Mouse (Mus musculus) heart, postnatal 36 days (tissue): Measurements from ENCODE around the gene Gps2. TPM values are rescaled to one million over a fixed set of nuclear protein-coding genes. Genes with fewer than 3 reads are reported as not detected.
"Not testable (repeated sequence)": the region's sequence is repeated elsewhere in the genome, so short reads cannot be mapped to it uniquely, and the experiment has no call there.

Experiments
- DNase-seq, 2 experiments: peaks; one replicate each; pipeline ENCODE4 v3.0.0; 2021 to 2022
- intact Hi-C: fragments of 180-260 bp; cut with DNase I; formaldehyde crosslinking; loops from one replicate; pipeline ENCODE4 v1.15.1; 2025
- microRNA-seq, 2 experiments: library from miRNA; unstranded; fragments of <30 nt; microRNA quantifications; one replicate each; pipeline ENCODE4 v1.2.0; 2021; ENCODE audit warnings: borderline number of aligned reads in 2 of 2
- total RNA-seq, 2 experiments: library from RNA; stranded (reverse); gene quantifications; 2 replicates each; pipeline ENCODE4 v1.2.3; 2021

Gene Gps2
- total RNA-seq, 2 experiments from 2014 or later: 28.2 to 32.1 TPM

GRCm38 (mm10) chr11:69952274-69952673, 38.6 kb downstream of the Gps2 start:
- intact Hi-C loops: no loop called here

GRCm38 (mm10) chr11:69953267-69953915, 39.7 kb downstream of the Gps2 start:
- DNase-seq: no peak
- intact Hi-C loops: no loop called here

More at GRCm38 (mm10) chr11:69952274-69952673, 38.6 kb downstream of the Gps2 start:
- DNase-seq: no peak

GRCm38 (mm10) chr11:69955618-69956017, 41.9 kb downstream of the Gps2 start:
- intact Hi-C loops, DNase-seq: not testable (repeated sequence)

GRCm38 (mm10) chr11:69956218-69956617, 42.5 kb downstream of the Gps2 start:
- intact Hi-C loops: no loop called here
- no peak for DNase-seq

- DNase-seq: no peak
- intact Hi-C loops: no loop called here
These were observed 46.9 kb downstream of the Gps2 start for GRCm38 (mm10) chr11:69960616-69961015.

DNA sequence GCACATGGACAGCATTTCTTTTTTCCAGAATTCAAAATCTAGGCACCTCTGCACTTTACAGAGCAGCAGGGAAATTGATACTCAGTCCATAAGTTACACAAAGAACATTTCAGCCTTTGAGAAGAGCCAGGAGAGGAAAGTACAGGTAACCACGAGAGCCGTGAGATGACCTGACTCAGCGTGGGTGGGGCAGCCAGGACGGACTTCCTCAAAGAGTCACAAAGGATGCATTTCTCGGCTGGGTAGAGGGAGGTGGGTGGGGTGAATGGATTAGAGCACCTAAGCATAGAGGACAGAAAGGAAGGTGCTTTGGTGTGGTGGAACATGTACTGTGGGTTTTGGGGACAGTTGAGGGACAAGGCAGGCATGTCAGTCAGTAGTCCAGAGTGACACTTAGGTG, 48.2 kb downstream of the Gps2 start:
- intact Hi-C loops: no loop called here

GRCm38 (mm10) chr11:69964650-69965270, 51.1 kb downstream of the Gps2 start, which contains the start of gene Cldn7:
Gene Cldn7, plus strand, starts transcription at chr11:69964779.
- intact Hi-C loops: no loop called here
- DNase-seq: no peak

More for the DNA sequence above, 48.2 kb downstream of the Gps2 start:
- DNase-seq: no peak

DNA sequence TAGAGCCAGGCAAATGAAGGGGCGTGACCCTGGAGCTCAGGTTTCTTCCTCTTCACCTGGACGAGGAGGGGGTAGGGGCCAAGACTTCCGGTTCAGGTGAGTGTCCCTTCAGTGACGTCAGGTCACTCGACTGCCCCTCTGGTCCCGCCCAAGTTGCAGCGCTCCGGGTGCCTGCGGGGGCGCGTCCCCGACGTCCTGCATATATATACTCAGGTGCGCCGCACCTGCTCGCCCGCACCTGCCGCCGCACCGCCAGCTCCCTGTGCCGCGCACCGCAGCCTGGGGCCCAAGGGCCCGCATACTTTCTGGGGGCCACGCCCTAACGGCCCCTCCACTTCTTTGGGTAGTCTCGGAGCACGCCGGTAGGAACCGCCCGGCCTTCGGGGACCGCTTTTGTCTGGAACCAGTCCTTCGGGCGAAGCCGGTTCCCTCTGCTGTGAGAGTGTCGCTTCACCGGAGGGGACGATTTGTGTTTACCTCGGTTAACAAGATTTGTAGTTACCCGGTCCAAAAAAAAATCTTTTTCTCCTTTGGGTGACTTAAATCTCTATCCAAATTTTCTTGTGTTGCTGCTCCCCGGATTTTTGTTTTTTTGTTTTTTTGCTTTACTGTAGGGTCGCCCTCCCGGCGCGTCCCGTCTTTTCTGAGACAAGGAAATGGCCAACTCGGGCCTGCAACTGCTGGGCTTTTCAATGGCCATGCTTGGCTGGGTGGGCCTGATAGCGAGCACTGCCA, 51.8 kb downstream of the Gps2 start:
- intact Hi-C loops: no loop called here
- no peak for DNase-seq

Small RNA genes lying within 50 kb of the gene (microRNA-seq; reads per million reads assigned to microRNA genes)
- gene Mir6924: 0 reads per million in 2 experiments

Other genes with a start within 250 kb of the Gps2 start
- gene Cd68, start 247.7 kb upstream of the Gps2 start, total RNA-seq: 1 to 10 TPM; 8.7 to 9.1 TPM
- 100 to 1,000 TPM; 188 to 222 TPM for gene Eif4a1, start 241.5 kb upstream of the Gps2 start, total RNA-seq
- 10 to 100 TPM; 30.4 to 31.8 TPM for gene Senp3, start 231.8 kb upstream of the Gps2 start, total RNA-seq
- 1 to 10 TPM; 1.4 to 2.4 TPM for gene Tnfsf13, start 228.1 kb upstream of the Gps2 start, total RNA-seq
- gene Tnfsf12, start 218.0 kb upstream of the Gps2 start, total RNA-seq: 10 to 100 TPM; 16.3 to 21.0 TPM
- gene Tnfsfm13, start 217.8 kb upstream of the Gps2 start, total RNA-seq: 1 to 10 TPM; 4.4 to 4.6 TPM
- gene Polr2a, start 155.3 kb upstream of the Gps2 start, total RNA-seq: 10 to 100 TPM; 30.1 to 35.4 TPM
- not detected for gene Slc35g3, start 151.9 kb upstream of the Gps2 start, total RNA-seq
- 10 to 100 TPM; 39.0 to 43.1 TPM for gene Zbtb4, start 148.0 kb upstream of the Gps2 start, total RNA-seq
- 1 to 10 TPM; 3.6 to 4.3 TPM for gene Chrnb1, start 117.9 kb upstream of the Gps2 start, total RNA-seq
- 1 to 10 TPM; 2.4 to 3.0 TPM for gene Fgf11, start 112.0 kb upstream of the Gps2 start, total RNA-seq
- under 1 TPM; 0.41 to 0.56 TPM for gene Tmem102, start 108.3 kb upstream of the Gps2 start, total RNA-seq
- gene Gm39566, start 98.6 kb upstream of the Gps2 start, total RNA-seq: not detected
- gene Spem2, start 95.4 kb upstream of the Gps2 start, total RNA-seq: not detected
- not detected for gene Spem1, start 91.7 kb upstream of the Gps2 start, total RNA-seq
- gene Nlgn2, start 76.1 kb upstream of the Gps2 start, total RNA-seq: 1 to 10 TPM; 4.6 to 4.8 TPM
- 100 to 1,000 TPM; 189 to 220 TPM for gene Tmem256, start 75.4 kb upstream of the Gps2 start, total RNA-seq
- gene Plscr3, start 67.5 kb upstream of the Gps2 start, total RNA-seq: 10 to 100 TPM; 24.6 to 26.7 TPM
- gene Tnk1, start 55.2 kb upstream of the Gps2 start, total RNA-seq: under 1 TPM; 0.08 to 0.11 TPM
- not detected for gene Tmem95, start 35.9 kb upstream of the Gps2 start, total RNA-seq
- gene Kctd11, start 32.5 kb upstream of the Gps2 start, total RNA-seq: 1 to 10 TPM; 2.6 to 2.8 TPM
- gene Acap1, start 18.3 kb upstream of the Gps2 start, total RNA-seq: under 1 TPM; 0.78 to 0.89 TPM
- under 1 TPM; 0.73 to 0.89 TPM for gene 2810408A11Rik, start 12.9 kb upstream of the Gps2 start, total RNA-seq
- 10 to 100 TPM; 40.2 to 47.4 TPM for gene Neurl4, start 12.8 kb upstream of the Gps2 start, total RNA-seq
- gene Eif5a, start 8.1 kb downstream of the Gps2 start, total RNA-seq: 100 to 1,000 TPM; 420 to 449 TPM
- gene Ybx2, start 21.9 kb downstream of the Gps2 start, total RNA-seq: 10 to 100 TPM; 18.4 to 20.3 TPM
- gene Slc2a4, start 34.3 kb downstream of the Gps2 start, total RNA-seq: 100 to 1,000 TPM; 385 to 406 TPM
- gene Cldn7, start 50.9 kb downstream of the Gps2 start, total RNA-seq: not detected
- gene Ctdnep1, start 67.3 kb downstream of the Gps2 start, total RNA-seq: 100 to 1,000 TPM; 160 to 169 TPM
- 10 to 100 TPM; 47.0 to 47.4 TPM for gene Elp5, start 68.6 kb downstream of the Gps2 start, total RNA-seq
- 100 to 1,000 TPM; 306 to 329 TPM for gene Gabarap, start 77.3 kb downstream of the Gps2 start, total RNA-seq
- 10 to 100 TPM; 23.1 to 23.4 TPM for gene Phf23, start 81.9 kb downstream of the Gps2 start, total RNA-seq
- gene Dvl2, start 86.7 kb downstream of the Gps2 start, total RNA-seq: 1 to 10 TPM; 5.0 to 6.1 TPM
- 1,000 to 10,000 TPM; 1,292 to 1,425 TPM for gene Acadvl, start 101.5 kb downstream of the Gps2 start, total RNA-seq
- gene Dlg4, start 103.1 kb downstream of the Gps2 start, total RNA-seq: 1 to 10 TPM; 6.3 to 7.4 TPM
- not detected for gene Asgr1, start 140.2 kb downstream of the Gps2 start, total RNA-seq
- not detected for gene Asgr2, start 178.8 kb downstream of the Gps2 start, total RNA-seq
- gene Mgl2, start 216.4 kb downstream of the Gps2 start, total RNA-seq: 1 to 10 TPM; 4.2 to 5.8 TPM
- gene Clec10a, start 242.3 kb downstream of the Gps2 start, total RNA-seq: 1 to 10 TPM; 2.7 to 3.3 TPM